In genomic region chr4:152126026-152126920, GRCm38 (mm10) we compare ENCODE assay signal across 10 mouse cellular contexts. TPM values are rescaled to one million over a fixed set of nuclear protein-coding genes. Genes with fewer than 3 reads are reported as not detected.
DNase-seq lines count a peak whose midpoint lies in the region; ATAC-seq and TF ChIP-seq lines count a peak whose summit lies in the region.
"Had no signal": no experiment of that assay in that cellular context is flagged by ENCODE, and none has a peak within 500 bp of the region (broad histone marks: within the 10 kb centered on the region; RNA-seq: fewer than 3 reads in every experiment).

No protein-coding gene starts in this region.

- no peak for ATAC-seq in embryonic facial prominence, embryonic 13.5 days (ENCODE audit: insufficient number of reproducible peaks, insufficient read depth, low FRiP score, low TSS enrichment, low read depth)
- ATAC-seq in hindbrain, postnatal 0 days = no peak
- ATAC-seq in megakaryocyte progenitor cell, adult 5-6 weeks (replicated peaks; ENCODE audit: poor library complexity) = no peak
- ATAC-seq: Patski had no signal

- H3K27me3 ChIP-seq in embryonic facial prominence, embryonic 13.5 days = peaks cover 100% of the 10 kb centered on the region
- peaks cover 86% of the 10 kb centered on the region for H3K27me3 ChIP-seq in hindbrain, postnatal 0 days (ENCODE audit: insufficient read depth, low read length)

- peak overlapping the region; percentile 51 for H3K4me2 ChIP-seq in embryonic facial prominence, embryonic 13.5 days
- H3K4me2 ChIP-seq in hindbrain, postnatal 0 days (ENCODE audit: low read depth, low read length) = peak overlapping the region; percentile 50

- H3K9me3 ChIP-seq in embryonic facial prominence, embryonic 13.5 days = no peaks in the 10 kb centered on the region
- H3K9me3 ChIP-seq in hindbrain, postnatal 0 days (ENCODE audit: low read length) = no peaks in the 10 kb centered on the region

- H3K4me1 ChIP-seq in embryonic facial prominence, embryonic 13.5 days = peaks cover 32% of the 10 kb centered on the region
- peaks cover 24% of the 10 kb centered on the region for H3K4me1 ChIP-seq in hindbrain, postnatal 0 days (ENCODE audit: insufficient read depth, low read length)

- H3K4me3 ChIP-seq in left cerebral cortex, adult 2 months = peak overlapping the region; percentile 45
- peak overlapping the region; percentile 29 for H3K4me3 ChIP-seq in embryonic facial prominence, embryonic 13.5 days
- H3K4me3 ChIP-seq in hindbrain, postnatal 0 days (ENCODE audit: low read length) = peak overlapping the region; percentile 24

- WGBS in embryonic facial prominence, embryonic 13.5 days = 5% methylated on average over 65 of the region's 65 CpGs
- WGBS in hindbrain, postnatal 0 days = 2% methylated on average over 65 of the region's 65 CpGs

- no peak for TF ChIP-seq CTCF in left cerebral cortex, adult 2 months (IDR thresholded peaks at IDR 0.05)
- TF ChIP-seq CTCF in hindbrain, postnatal 0 days (IDR thresholded peaks at IDR 0.05; ENCODE audit: low read depth) = peak; percentile 22; the same call in 1 of the 2 replicates

- intact Hi-C loops in left cerebral cortex, adult 2 months (cut with DNase I) = no loop called here
- intact Hi-C loops in left cerebral cortex, postnatal 4 days (cut with DNase I) = no loop called here

- peak overlapping the region; percentile 52 for H3K9ac ChIP-seq in embryonic facial prominence, embryonic 13.5 days
- peak overlapping the region; percentile 5; the same call in 1 of the 2 replicates for H3K9ac ChIP-seq in hindbrain, postnatal 0 days (replicated peaks; ENCODE audit: low read length)

- H3K36me3 ChIP-seq in embryonic facial prominence, embryonic 13.5 days = no peaks in the 10 kb centered on the region
- no peaks in the 10 kb centered on the region for H3K36me3 ChIP-seq in hindbrain, postnatal 0 days (ENCODE audit: insufficient read depth, low read length)

- H3K27ac ChIP-seq in left cerebral cortex, adult 2 months = no peak overlapping the region; the same call in 1 of the 2 replicates
- no peak overlapping the region for H3K27ac ChIP-seq in embryonic facial prominence, embryonic 13.5 days
- H3K27ac ChIP-seq in hindbrain, postnatal 0 days = no peak overlapping the region

- DNase-seq in left cerebral cortex, adult 2 months (ENCODE audit: extremely low spot score in 1 of 2, low spot score in 2 of 2) = peak in 1 of 2 experiments; percentile 49
- DNase-seq in left cerebral cortex, postnatal 4 days = no peak
- DNase-seq in hindbrain, postnatal 0 days (ENCODE audit: low spot score) = peak; percentile 45
- peak; percentile 24 for DNase-seq in naive thymus-derived CD4-positive, alpha-beta T cell, adult 2 months (ENCODE audit: low read depth)
- DNase-seq in urinary bladder, adult 2 months (ENCODE audit: low spot score) = no peak
- DNase-seq in ovary, postnatal 14 days (ENCODE audit: low spot score) = no peak

RNA-seq across cellular contexts. Expression of gene Tnfrsf25, which starts 10.5 kb away (rescaled TPM):
- total RNA-seq in left cerebral cortex, adult 2 months (2021) = 10 to 100 TPM; 16.4 to 28.6 TPM
- total RNA-seq in left cerebral cortex, postnatal 4 days (2021) = 1 to 10 TPM; 2.3 to 2.6 TPM
- polyA plus RNA-seq in embryonic facial prominence, embryonic 13.5 days (2015; fragmentation: Nextera tagmentation; extraction: Ambion mirVana) = 1.1 and 1.5 TPM in 2 replicates
- total RNA-seq in hindbrain, postnatal 0 days (2014; rRNA removed) = 0.22 and 1.6 TPM in 2 replicates
- polyA plus RNA-seq in hindbrain, postnatal 0 days (2015; fragmentation: Nextera tagmentation; extraction: Ambion mirVana) = 0.48 and 0.62 TPM in 2 replicates
- polyA plus RNA-seq in urinary bladder, adult 2 months (2012; rRNA removed) = 3.7 TPM in 2 replicates
- 1.5 TPM in 1 of 2 replicates, not detected in the other for total RNA-seq in megakaryocyte progenitor cell, adult 5-6 weeks (2015)
- total RNA-seq in megakaryocyte progenitor cell, adult 5-6 weeks (2017) = 0.10 TPM in 1 of 2 replicates, not detected in the other

RNA-seq across cellular contexts. Expression of gene Espn, which starts 25.9 kb away (rescaled TPM):
- total RNA-seq in left cerebral cortex, adult 2 months (2021) = 1 to 10 TPM; 2.1 to 2.6 TPM
- under 1 TPM in 1 of 2 experiments, not detected in 1; 0.46 TPM for total RNA-seq in left cerebral cortex, postnatal 4 days (2021)
- polyA plus RNA-seq in embryonic facial prominence, embryonic 13.5 days (2015; fragmentation: Nextera tagmentation; extraction: Ambion mirVana) = 3.4 and 5.9 TPM in 2 replicates
- 0.47 and 1.4 TPM in 2 replicates for total RNA-seq in hindbrain, postnatal 0 days (2014; rRNA removed)
- polyA plus RNA-seq in hindbrain, postnatal 0 days (2015; fragmentation: Nextera tagmentation; extraction: Ambion mirVana) = 0.71 and 0.79 TPM in 2 replicates
- polyA plus RNA-seq in urinary bladder, adult 2 months (2012; rRNA removed) = 6.0 and 7.8 TPM in 2 replicates
- total RNA-seq in megakaryocyte progenitor cell, adult 5-6 weeks (2015) = 1.1 and 1.3 TPM in 2 replicates
- total RNA-seq in megakaryocyte progenitor cell, adult 5-6 weeks (2017) = 0.91 TPM in 1 of 2 replicates, not detected in the other

RNA-seq across cellular contexts. Expression of gene Hes2, which starts 32.4 kb away (rescaled TPM):
- not detected for total RNA-seq in left cerebral cortex, adult 2 months (2021)
- total RNA-seq in left cerebral cortex, postnatal 4 days (2021) = not detected
- polyA plus RNA-seq in embryonic facial prominence, embryonic 13.5 days (2015; fragmentation: Nextera tagmentation; extraction: Ambion mirVana) = 0.10 TPM in 1 of 2 replicates, not detected in the other
- total RNA-seq in hindbrain, postnatal 0 days (2014; rRNA removed) = not detected in 2 replicates
- not detected in 2 replicates for polyA plus RNA-seq in hindbrain, postnatal 0 days (2015; fragmentation: Nextera tagmentation; extraction: Ambion mirVana)
- polyA plus RNA-seq in urinary bladder, adult 2 months (2012; rRNA removed) = 0.23 and 0.46 TPM in 2 replicates
- not detected in 2 replicates for total RNA-seq in megakaryocyte progenitor cell, adult 5-6 weeks (2015)
- not detected in 2 replicates for total RNA-seq in megakaryocyte progenitor cell, adult 5-6 weeks (2017)
- total RNA-seq: heart, postnatal 10 days had no signal
- polyA plus RNA-seq: Patski had no signal

RNA-seq across cellular contexts. Expression of gene Acot7, which starts 51.7 kb away (rescaled TPM):
- total RNA-seq in left cerebral cortex, adult 2 months (2021) = 100 to 1,000 TPM; 300 to 307 TPM
- 100 to 1,000 TPM; 349 to 380 TPM for total RNA-seq in left cerebral cortex, postnatal 4 days (2021)
- polyA plus RNA-seq in embryonic facial prominence, embryonic 13.5 days (2015; fragmentation: Nextera tagmentation; extraction: Ambion mirVana) = 48.5 and 54.1 TPM in 2 replicates
- total RNA-seq in hindbrain, postnatal 0 days (2014; rRNA removed) = 249 and 259 TPM in 2 replicates
- 455 and 488 TPM in 2 replicates for polyA plus RNA-seq in hindbrain, postnatal 0 days (2015; fragmentation: Nextera tagmentation; extraction: Ambion mirVana)
- polyA plus RNA-seq in urinary bladder, adult 2 months (2012; rRNA removed) = 44.9 and 48.1 TPM in 2 replicates
- total RNA-seq in megakaryocyte progenitor cell, adult 5-6 weeks (2015) = 75.9 and 76.7 TPM in 2 replicates
- 72.6 and 79.3 TPM in 2 replicates for total RNA-seq in megakaryocyte progenitor cell, adult 5-6 weeks (2017)

RNA-seq across cellular contexts. Expression of gene Plekhg5, which starts 54.0 kb away (rescaled TPM):
- 100 to 1,000 TPM in 1 of 2 experiments, 10 to 100 TPM in 1; 89.1 to 101 TPM for total RNA-seq in left cerebral cortex, adult 2 months (2021)
- total RNA-seq in left cerebral cortex, postnatal 4 days (2021) = 10 to 100 TPM; 21.2 to 25.7 TPM
- 19.5 and 22.2 TPM in 2 replicates for polyA plus RNA-seq in embryonic facial prominence, embryonic 13.5 days (2015; fragmentation: Nextera tagmentation; extraction: Ambion mirVana)
- total RNA-seq in hindbrain, postnatal 0 days (2014; rRNA removed) = 20.7 and 21.0 TPM in 2 replicates
- 13.1 and 13.3 TPM in 2 replicates for polyA plus RNA-seq in hindbrain, postnatal 0 days (2015; fragmentation: Nextera tagmentation; extraction: Ambion mirVana)
- 13.2 and 14.6 TPM in 2 replicates for polyA plus RNA-seq in urinary bladder, adult 2 months (2012; rRNA removed)
- total RNA-seq in megakaryocyte progenitor cell, adult 5-6 weeks (2015) = 0.66 and 1.2 TPM in 2 replicates
- total RNA-seq in megakaryocyte progenitor cell, adult 5-6 weeks (2017) = 1.6 and 2.6 TPM in 2 replicates

Comparison
In these comparisons a context has a peak if more than half of its experiments do, and no peak if none do; other contexts are left out.
1. DNase-seq: peak in hindbrain, postnatal 0 days (single experiment) and naive thymus-derived CD4-positive, alpha-beta T cell, adult 2 months (single experiment); none in left cerebral cortex, postnatal 4 days (single experiment), urinary bladder, adult 2 months (single experiment) and ovary, postnatal 14 days (single experiment).
2. Peak in every context shown above with its lines, with median percentiles within 50 percentile points of each other: H3K4me3 ChIP-seq.